22 mouse cellular contexts compared by ENCODE assay signal in the genomic region with DNA sequence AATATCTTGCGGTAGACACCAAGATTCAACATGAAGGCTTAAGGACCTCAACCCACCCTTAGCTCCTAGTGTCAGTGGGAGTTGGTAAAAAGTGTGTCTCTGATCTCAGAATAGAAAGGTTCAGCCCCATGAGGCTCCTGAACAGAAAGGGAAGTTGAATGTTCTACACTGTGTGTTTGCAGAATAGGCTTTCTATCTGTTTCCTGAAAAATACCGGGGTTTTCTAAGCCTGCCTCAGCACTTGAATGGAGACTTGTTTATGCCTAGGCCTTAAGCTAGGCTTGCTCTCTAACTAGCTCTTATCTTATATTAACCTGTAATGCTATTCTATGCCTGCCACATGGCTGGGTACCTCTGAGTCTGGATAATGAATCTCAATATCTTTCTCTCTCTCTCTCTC. TPM values are rescaled to one million over a fixed set of nuclear protein-coding genes. Genes with fewer than 3 reads are reported as not detected.
DNase-seq lines count a peak whose midpoint lies in the region; ATAC-seq and TF ChIP-seq lines count a peak whose summit lies in the region.
"Had no signal": no experiment of that assay in that cellular context is flagged by ENCODE, and none has a peak within 500 bp of the region (broad histone marks: within the 10 kb centered on the region; RNA-seq: fewer than 3 reads in every experiment).

No protein-coding gene starts in this region.

- no peaks in the 10 kb centered on the region for H3K9me3 ChIP-seq in liver, embryonic 16.5 days (replicated peaks; ENCODE audit: control insufficient read depth, low read length)
- no peaks in the 10 kb centered on the region for H3K9me3 ChIP-seq in liver, embryonic 11.5 days (ENCODE audit: control insufficient read depth, low read length)
- H3K9me3 ChIP-seq: embryonic facial prominence, embryonic 10.5 days; forebrain, embryonic 13.5 days; heart, embryonic 15.5 days; hindbrain, embryonic 13.5 days had no signal

- 56% methylated on average over 2 of the region's 2 CpGs for WGBS in liver, embryonic 16.5 days (ENCODE audit: insufficient replicate concordance)
- WGBS in liver, embryonic 11.5 days: 63% methylated on average over 2 of the region's 2 CpGs
- 46% methylated on average over 2 of the region's 2 CpGs for WGBS in macrophage (ENCODE audit: missing documents)
- WGBS in lung, adult 2 months: 66% methylated on average over 2 of the region's 2 CpGs

- no peak for TF ChIP-seq CTCF in lung, adult 2 months (IDR thresholded peaks at IDR 0.05; ENCODE audit: insufficient read depth, low read length)

- no peak overlapping the region for H3K9ac ChIP-seq in liver, embryonic 16.5 days (ENCODE audit: low read depth, low read length)
- no peak overlapping the region for H3K9ac ChIP-seq in liver, embryonic 11.5 days (ENCODE audit: low read depth, low read length)
- H3K9ac ChIP-seq: forebrain, embryonic 13.5 days; forebrain, postnatal 0 days; heart, embryonic 15.5 days; hindbrain, embryonic 13.5 days had no signal

- H3K36me3 ChIP-seq in liver, embryonic 16.5 days (ENCODE audit: control insufficient read depth, insufficient read depth): no peaks in the 10 kb centered on the region
- H3K36me3 ChIP-seq in liver, embryonic 11.5 days (ENCODE audit: control insufficient read depth, insufficient read depth, low read length): no peaks in the 10 kb centered on the region
- H3K36me3 ChIP-seq in macrophage (ENCODE audit: inconsistent target): no peaks in the 10 kb centered on the region
- H3K36me3 ChIP-seq: heart, embryonic 15.5 days had no signal

- intact Hi-C loops in gastrocnemius, postnatal 36 days (cut with DNase I): loop anchor here (1.0 kb wide), 1 partner anchor 30 kb away; no protein-coding TSS in a partner anchor

- no peak overlapping the region for H3K4me2 ChIP-seq in liver, embryonic 16.5 days (ENCODE audit: low read depth, low read length)
- H3K4me2 ChIP-seq in liver, embryonic 11.5 days: no peak overlapping the region
- H3K4me2 ChIP-seq: forebrain, embryonic 13.5 days; heart, embryonic 11.5 days; heart, embryonic 15.5 days; hindbrain, embryonic 13.5 days had no signal

- no peak for TF ChIP-seq POLR2A in lung, adult 2 months (IDR thresholded peaks at IDR 0.05; ENCODE audit: borderline replicate concordance, extremely low read depth, low read depth, low read length)

- H3K27ac ChIP-seq in liver, embryonic 16.5 days (ENCODE audit: low read length): 0 out of 2 replicates have a peak overlapping the region, but pooled peaks have one; percentile 16
- no peak overlapping the region for H3K27ac ChIP-seq in liver, embryonic 11.5 days (ENCODE audit: low read depth, low read length)
- H3K27ac ChIP-seq in macrophage: peak overlapping the region; percentile 49
- H3K27ac ChIP-seq: embryonic facial prominence, embryonic 10.5 days; forebrain, embryonic 13.5 days; gastrocnemius, adult 2 months; heart, adult 2 months; heart, embryonic 15.5 days; hindbrain, embryonic 13.5 days; hindbrain, postnatal 0 days had no signal

- DNase-seq in liver, embryonic 11.5 days (ENCODE audit: low spot score): no peak
- peak; percentile 76 for DNase-seq in MEL-GATA-1-ER (ENCODE audit: extremely low read depth, low read depth)
- no peak for DNase-seq in lung, adult 2 months
- no peak for DNase-seq in gastrocnemius, adult 8-10 months (ENCODE audit: low spot score in 2 of 2)
- DNase-seq in gastrocnemius, postnatal 36 days: no peak
- DNase-seq: adrenal gland, postnatal 10 days; cerebellum, adult 11-12 months; cerebellum, adult 9-10 months; cerebellum, postnatal 25 days; forebrain, postnatal 0 days; gastrocnemius, adult 2 months; heart, adult 2 months; heart, postnatal 14 days had no signal

- H3K4me3 ChIP-seq in liver, embryonic 16.5 days (ENCODE audit: low read depth, low read length): no peak overlapping the region
- H3K4me3 ChIP-seq in liver, embryonic 11.5 days (ENCODE audit: low read depth, low read length): no peak overlapping the region
- no peak overlapping the region for H3K4me3 ChIP-seq in macrophage (ENCODE audit: inconsistent target)
- no peak overlapping the region for H3K4me3 ChIP-seq in lung, adult 2 months (replicated peaks; ENCODE audit: extremely low read depth, low read depth, low read length)
- H3K4me3 ChIP-seq: embryonic facial prominence, embryonic 10.5 days; forebrain, embryonic 13.5 days; gastrocnemius, adult 2 months; heart, adult 2 months; heart, embryonic 15.5 days; hindbrain, embryonic 13.5 days had no signal

- peaks cover 7% of the 10 kb centered on the region for H3K4me1 ChIP-seq in liver, embryonic 16.5 days (ENCODE audit: control insufficient read depth, low read depth, low read length)
- H3K4me1 ChIP-seq in liver, embryonic 11.5 days (replicated peaks; ENCODE audit: control insufficient read depth, insufficient read depth, low read length): peaks cover 2% of the 10 kb centered on the region; the same call in 1 of the 2 replicates
- no peaks in the 10 kb centered on the region for H3K4me1 ChIP-seq in lung, adult 2 months (ENCODE audit: control insufficient read depth, insufficient read depth, low read length)

- no peaks in the 10 kb centered on the region for H3K27me3 ChIP-seq in liver, embryonic 16.5 days (ENCODE audit: control insufficient read depth, insufficient read depth, low read depth, low read length)
- H3K27me3 ChIP-seq in liver, embryonic 11.5 days (replicated peaks; ENCODE audit: control insufficient read depth, insufficient read depth, low read length): no peaks in the 10 kb centered on the region
- H3K27me3 ChIP-seq: forebrain, embryonic 13.5 days; heart, embryonic 15.5 days; hindbrain, embryonic 13.5 days had no signal

- ATAC-seq in liver, embryonic 16.5 days (ENCODE audit: low read depth): no peak
- ATAC-seq in liver, embryonic 11.5 days (replicated peaks; ENCODE audit: low FRiP score): no peak
- ATAC-seq: forebrain, embryonic 13.5 days; forebrain, postnatal 0 days; hindbrain, postnatal 0 days had no signal

- H3K79me2 ChIP-seq in macrophage (ENCODE audit: inconsistent target): no peaks in the 10 kb centered on the region

RNA-seq across cellular contexts. Expression of a gene that starts 9.0 kb away (rescaled TPM):
- polyA plus RNA-seq in liver, embryonic 16.5 days (2015; fragmentation: Nextera tagmentation; extraction: Ambion mirVana): 0.22 and 0.28 TPM in 2 replicates
- polyA plus RNA-seq in liver, embryonic 11.5 days (2014; fragmentation: Nextera tagmentation; extraction: Ambion mirVana): 0.32 and 0.40 TPM in 2 replicates
- 1 to 10 TPM in 5 of 26 experiments, under 1 TPM in 11, not detected in 10; 0.17 to 4.4 (median 0.39) TPM for total RNA-seq in macrophage (2018; cell fraction: chromatin; rRNA removed)
- total RNA-seq in macrophage (2018; cell fraction: cytosol; rRNA removed): under 1 TPM in 12 of 26 experiments, not detected in 14; 0.03 to 0.48 (median 0.05) TPM
- 1 to 10 TPM in 4 of 26 experiments, under 1 TPM in 6, not detected in 16; 0.11 to 1.7 (median 0.52) TPM for total RNA-seq in macrophage (2018; cell fraction: nucleus; rRNA removed)
- 0.03 to 0.07 TPM in 2 of 3 replicates, not detected in the other for polyA plus RNA-seq in macrophage (2018)
- polyA plus RNA-seq in lung, adult 2 months (2012; rRNA removed): 1.4 and 3.6 TPM in 2 replicates
- total RNA-seq in gastrocnemius, adult 8-10 months (2022): under 1 TPM; 0.24 to 0.48 (median 0.40) TPM
- total RNA-seq in gastrocnemius, postnatal 36 days (2021): under 1 TPM; 0.35 to 0.92 TPM
- total RNA-seq: hematopoietic stem cell, adult 5-6 weeks had no signal

RNA-seq across cellular contexts. Expression of a gene that starts 15.5 kb away (rescaled TPM):
- 0.17 and 0.18 TPM in 2 replicates for polyA plus RNA-seq in liver, embryonic 16.5 days (2015; fragmentation: Nextera tagmentation; extraction: Ambion mirVana)
- 0.57 and 0.77 TPM in 2 replicates for polyA plus RNA-seq in liver, embryonic 11.5 days (2014; fragmentation: Nextera tagmentation; extraction: Ambion mirVana)
- 1 to 10 TPM in 25 of 26 experiments, under 1 TPM in 1; 0.80 to 7.8 (median 4.6) TPM for total RNA-seq in macrophage (2018; cell fraction: chromatin; rRNA removed)
- total RNA-seq in macrophage (2018; cell fraction: cytosol; rRNA removed): under 1 TPM; 0.03 to 0.42 (median 0.12) TPM
- total RNA-seq in macrophage (2018; cell fraction: nucleus; rRNA removed): 1 to 10 TPM in 23 of 26 experiments, under 1 TPM in 3; 0.52 to 4.5 (median 1.5) TPM
- polyA plus RNA-seq in macrophage (2018): 0.10 to 0.32 TPM (median 0.29 TPM) in 3 replicates
- 1.7 and 2.3 TPM in 2 replicates for polyA plus RNA-seq in lung, adult 2 months (2012; rRNA removed)
- under 1 TPM; 0.31 to 0.56 (median 0.40) TPM for total RNA-seq in gastrocnemius, adult 8-10 months (2022)
- total RNA-seq in gastrocnemius, postnatal 36 days (2021): 1 to 10 TPM in 1 of 2 experiments, under 1 TPM in 1; 0.84 to 1.2 TPM
- total RNA-seq: hematopoietic stem cell, adult 5-6 weeks had no signal

RNA-seq across cellular contexts. Expression of a gene that starts 25.6 kb away (rescaled TPM):
- 0.02 TPM in 1 of 2 replicates, not detected in the other for polyA plus RNA-seq in liver, embryonic 16.5 days (2015; fragmentation: Nextera tagmentation; extraction: Ambion mirVana)
- polyA plus RNA-seq in liver, embryonic 11.5 days (2014; fragmentation: Nextera tagmentation; extraction: Ambion mirVana): 0.14 TPM in 1 of 2 replicates, not detected in the other
- 1 to 10 TPM in 3 of 26 experiments, under 1 TPM in 19, not detected in 4; 0.20 to 1.8 (median 0.65) TPM for total RNA-seq in macrophage (2018; cell fraction: chromatin; rRNA removed)
- total RNA-seq in macrophage (2018; cell fraction: cytosol; rRNA removed): under 1 TPM in 3 of 26 experiments, not detected in 23; 0.06 to 0.07 (median 0.06) TPM
- total RNA-seq in macrophage (2018; cell fraction: nucleus; rRNA removed): 1 to 10 TPM in 1 of 26 experiments, under 1 TPM in 15, not detected in 10; 0.12 to 1.1 (median 0.29) TPM
- not detected in 3 replicates for polyA plus RNA-seq in macrophage (2018)
- 0.02 and 0.18 TPM in 2 replicates for polyA plus RNA-seq in lung, adult 2 months (2012; rRNA removed)
- not detected for total RNA-seq in gastrocnemius, adult 8-10 months (2022)
- under 1 TPM in 1 of 2 experiments, not detected in 1; 0.20 TPM for total RNA-seq in gastrocnemius, postnatal 36 days (2021)
- total RNA-seq: hematopoietic stem cell, adult 5-6 weeks; hindbrain, postnatal 0 days had no signal
- polyA plus RNA-seq: heart, embryonic 11.5 days; hindbrain, postnatal 0 days had no signal

RNA-seq across cellular contexts. Expression of a gene that starts 25.7 kb away (rescaled TPM):
- polyA plus RNA-seq in liver, embryonic 16.5 days (2015; fragmentation: Nextera tagmentation; extraction: Ambion mirVana): 14.5 and 15.3 TPM in 2 replicates
- polyA plus RNA-seq in liver, embryonic 11.5 days (2014; fragmentation: Nextera tagmentation; extraction: Ambion mirVana): 29.0 and 36.7 TPM in 2 replicates
- 10 to 100 TPM in 19 of 26 experiments, 1 to 10 TPM in 7; 4.5 to 36.5 (median 14.1) TPM for total RNA-seq in macrophage (2018; cell fraction: chromatin; rRNA removed)
- total RNA-seq in macrophage (2018; cell fraction: cytosol; rRNA removed): 10 to 100 TPM; 11.3 to 28.9 (median 22.5) TPM
- 10 to 100 TPM in 23 of 26 experiments, 1 to 10 TPM in 3; 6.8 to 32.8 (median 14.4) TPM for total RNA-seq in macrophage (2018; cell fraction: nucleus; rRNA removed)
- polyA plus RNA-seq in macrophage (2018): 17.2 to 29.8 TPM (median 26.2 TPM) in 3 replicates
- 24.0 and 40.1 TPM in 2 replicates for polyA plus RNA-seq in lung, adult 2 months (2012; rRNA removed)
- total RNA-seq in gastrocnemius, adult 8-10 months (2022): 10 to 100 TPM; 23.3 to 31.3 (median 28.0) TPM
- total RNA-seq in gastrocnemius, postnatal 36 days (2021): 10 to 100 TPM; 20.0 to 25.5 TPM

RNA-seq across cellular contexts. Expression of a gene that starts 31.2 kb away (rescaled TPM):
- polyA plus RNA-seq in liver, embryonic 16.5 days (2015; fragmentation: Nextera tagmentation; extraction: Ambion mirVana): 48.1 and 48.4 TPM in 2 replicates
- 176 and 196 TPM in 2 replicates for polyA plus RNA-seq in liver, embryonic 11.5 days (2014; fragmentation: Nextera tagmentation; extraction: Ambion mirVana)
- 10 to 100 TPM; 18.1 to 54.0 (median 37.5) TPM for total RNA-seq in macrophage (2018; cell fraction: chromatin; rRNA removed)
- total RNA-seq in macrophage (2018; cell fraction: cytosol; rRNA removed): 10 to 100 TPM; 27.5 to 47.8 (median 37.7) TPM
- total RNA-seq in macrophage (2018; cell fraction: nucleus; rRNA removed): 10 to 100 TPM; 18.8 to 46.3 (median 32.6) TPM
- 28.6 to 43.9 TPM (median 42.7 TPM) in 3 replicates for polyA plus RNA-seq in macrophage (2018)
- 5.0 and 12.2 TPM in 2 replicates for polyA plus RNA-seq in lung, adult 2 months (2012; rRNA removed)
- total RNA-seq in gastrocnemius, adult 8-10 months (2022): 10 to 100 TPM; 17.0 to 25.1 (median 22.7) TPM
- 10 to 100 TPM; 19.9 to 29.7 TPM for total RNA-seq in gastrocnemius, postnatal 36 days (2021)
